Mouse (Mus musculus) embryonic fibroblast, embryonic 13.5 days (primary cell): Measurements from ENCODE around the gene Dlg2.

Experiments
- CTCF ChIP-seq: IDR thresholded peaks from 2 replicates; pipeline ENCODE4 v1.5.1; 2011; ENCODE audit warnings: mild to moderate bottlenecking, control low read depth, low read length, moderate library complexity, borderline replicate concordance; ENCODE audit not compliant: insufficient read depth
- POLR2A ChIP-seq: IDR thresholded peaks from 2 replicates; pipeline ENCODE4 v1.6.1; 2011; ENCODE audit warnings: low read depth, mild to moderate bottlenecking, control low read depth, low read length, moderate library complexity

GRCm38 (mm10) chr7:92024928-92025327 is 1548.5 kb downstream of the Dlg2 start:
- TF ChIP-seq POLR2A (no peak), CTCF (no peak)
